Mouse (Mus musculus): Measurements from ENCODE around the gene Pkib.
A peak's percentile ranks its signal among the peaks of the same experiment; 100 is the strongest.

Gene Pkib

GRCm38 (mm10) chr10:57740733-57741132 is 109.0 kb downstream of the Pkib start:
- no peak for DNase-seq (ENCODE audit: low spot score in 2 of 2)

- DNase-seq (ENCODE audit: low spot score in 2 of 2): no peak
Observed at GRCm38 (mm10) chr10:57741351-57741750, 109.6 kb downstream of the Pkib start.

GRCm38 (mm10) chr10:57743045-57743444 is 111.3 kb downstream of the Pkib start:
- no peak for DNase-seq (ENCODE audit: low spot score in 2 of 2)

GRCm38 (mm10) chr10:57743606-57744016 is 111.8 kb downstream of the Pkib start:
- DNase-seq (ENCODE audit: low spot score in 2 of 2): peak; percentile 39 to 54

- no peak for DNase-seq (ENCODE audit: low spot score in 2 of 2)
Observed at GRCm38 (mm10) chr10:57744128-57744765, 112.5 kb downstream of the Pkib start.

GRCm38 (mm10) chr10:57745452-57745851 is 113.7 kb downstream of the Pkib start:
- DNase-seq (ENCODE audit: low spot score in 2 of 2): peak; percentile 41 to 50

GRCm38 (mm10) chr10:57747127-57747526 is 115.3 kb downstream of the Pkib start:
- DNase-seq (ENCODE audit: low spot score in 2 of 2): no peak

GRCm38 (mm10) chr10:57753343-57753742 is 121.6 kb downstream of the Pkib start:
- peak; percentile 58 to 63 for DNase-seq (ENCODE audit: low spot score in 2 of 2)

- no peak for DNase-seq (ENCODE audit: low spot score in 2 of 2)
Observed at GRCm38 (mm10) chr10:57755201-57755736, 123.5 kb downstream of the Pkib start.

- no peak for DNase-seq (ENCODE audit: low spot score in 2 of 2)
Observed at GRCm38 (mm10) chr10:57758999-57759398, 127.2 kb downstream of the Pkib start.

- DNase-seq (ENCODE audit: low spot score in 2 of 2): no peak
Observed at GRCm38 (mm10) chr10:57760694-57761093, 128.9 kb downstream of the Pkib start.

GRCm38 (mm10) chr10:57763044-57763443 is 131.3 kb downstream of the Pkib start:
- no peak for DNase-seq (ENCODE audit: low spot score in 2 of 2)

- DNase-seq (ENCODE audit: low spot score in 2 of 2): no peak
Observed at GRCm38 (mm10) chr10:57783289-57784130, 151.7 kb downstream of the Pkib start.

GRCm38 (mm10) chr10:57784131-57784875 is 152.5 kb downstream of the Pkib start:
- DNase-seq (ENCODE audit: low spot score in 2 of 2): peak in 1 of 2 experiments; percentile 17

GRCm38 (mm10) chr10:57784876-57785150 is 153.0 kb downstream of the Pkib start, which contains the start of gene Fabp7:
Gene Fabp7 (plus strand): TSS chr10:57784881.
- DNase-seq (ENCODE audit: low spot score in 2 of 2): no peak

GRCm38 (mm10) chr10:57785552-57785951 is 153.8 kb downstream of the Pkib start:
- DNase-seq (ENCODE audit: low spot score in 2 of 2): no peak
